Mouse (Mus musculus) forebrain, embryonic 11.5 days (tissue): ENCODE measurements at regions not wholly inside any gene's neighbourhood (a gene's known extent, or its start where the extent isn't known, plus 50 kb on each side); places are given as distances from the start of the nearest gene placed in this dataset.

Source experiments
- ATAC-seq: fragments of 200-750 bp; cut with Nextera tagmentation; replicated peaks from 2 replicates; pipeline ENCODE4 v1.8.0; 2017; ENCODE audit warnings: moderate TSS enrichment; ENCODE audit not compliant: low FRiP score
- DNase-seq: peaks from one replicate; pipeline ENCODE4 v3.0.0-alpha.2; 2017; ENCODE audit warnings: low spot score
- H3K27ac ChIP-seq: fragments of 300-500 bp; sonication (generic); 2 replicates; pipeline ENCODE4 v1.5.1; 2014; ENCODE audit warnings: low read depth, low read length
- H3K27me3 ChIP-seq: fragments of 300-500 bp; sonication (generic); 2 replicates; pipeline ENCODE4 v1.6.1; 2014; ENCODE audit warnings: mild to moderate bottlenecking, low read length, mixed read lengths; ENCODE audit not compliant: control insufficient read depth, insufficient read depth
- H3K36me3 ChIP-seq: fragments of 300-500 bp; sonication (generic); 2 replicates; pipeline ENCODE4 v1.6.1; 2014; ENCODE audit warnings: mild to moderate bottlenecking, low read length, moderate library complexity, mixed read lengths; ENCODE audit not compliant: control insufficient read depth, insufficient read depth
- H3K4me1 ChIP-seq: fragments of 300-500 bp; sonication (generic); replicated peaks from 2 replicates; pipeline ENCODE4 v1.6.1; 2014; ENCODE audit warnings: low read length, mixed read lengths; ENCODE audit not compliant: control insufficient read depth, insufficient read depth
- H3K4me2 ChIP-seq: fragments of 300-500 bp; sonication (generic); 2 replicates; pipeline ENCODE4 v1.6.1; 2014; ENCODE audit warnings: low read depth, mild to moderate bottlenecking, low read length, moderate library complexity, mixed read lengths; ENCODE audit not compliant: severe bottlenecking
- H3K4me3 ChIP-seq: fragments of 300-500 bp; sonication (generic); 2 replicates; pipeline ENCODE4 v1.5.1; 2014; ENCODE audit warnings: low read depth, low read length
- H3K9ac ChIP-seq: fragments of 300-500 bp; sonication (generic); 2 replicates; pipeline ENCODE4 v1.6.1; 2014; ENCODE audit warnings: low read length
- H3K9me3 ChIP-seq: fragments of 300-500 bp; sonication (generic); 2 replicates; pipeline ENCODE4 v1.6.1; 2016; ENCODE audit warnings: low read length, mixed read lengths; ENCODE audit not compliant: control insufficient read depth
- WGBS: fragments of 180-500 bp; shearing (Covaris S2); extraction: QIAGEN DNeasy Blood & Tissue Kit; methylation state at CpG from one replicate; pipeline ENCODE4 v1.1.7; 2014; 5-methylcytosine and 5-hydroxymethylcytosine counted together

GRCm38 (mm10) chr11:10193738-10194137 is 920.3 kb upstream of the Vwc2 start:
- Histone ChIP-seq H3K9ac (no peak overlapping the region), H3K4me1 (no peaks in the 10 kb centered on the region), H3K4me3 (no peak overlapping the region), H3K27ac (no peak overlapping the region), H3K36me3 (no peaks in the 10 kb centered on the region), H3K9me3 (no peaks in the 10 kb centered on the region), H3K27me3 (no peaks in the 10 kb centered on the region), H3K4me2 (no peak overlapping the region)
- DNase-seq (no peak), ATAC-seq (no peak; the same call in 1 of the 2 replicates)
- WGBS = 40% methylated on average over 3 of the region's 3 CpGs

GRCm38 (mm10) chr11:10194774-10195173 is 919.2 kb upstream of the Vwc2 start:
- H3K36me3 ChIP-seq = no peaks in the 10 kb centered on the region
- WGBS = 79% methylated on average over 2 of the region's 2 CpGs
- no peaks in the 10 kb centered on the region for H3K27me3 ChIP-seq
- no peaks in the 10 kb centered on the region for H3K4me1 ChIP-seq
- no peak overlapping the region for H3K27ac ChIP-seq
- H3K9ac ChIP-seq = no peak overlapping the region
- no peak overlapping the region for H3K4me3 ChIP-seq
- DNase-seq = no peak
- no peak overlapping the region for H3K4me2 ChIP-seq
- no peaks in the 10 kb centered on the region for H3K9me3 ChIP-seq
- no peak for ATAC-seq

- H3K27ac ChIP-seq = no peak overlapping the region
- 78% methylated on average over 7 of the region's 7 CpGs for WGBS
- no peak for ATAC-seq
Measured at GRCm38 (mm10) chr11:10201021-10201420, 913.0 kb upstream of the Vwc2 start.

GRCm38 (mm10) chr11:10205257-10205656 is 908.8 kb upstream of the Vwc2 start:
- ATAC-seq (no peak), DNase-seq (no peak)
- Histone ChIP-seq H3K4me2 (no peak overlapping the region), H3K9ac (no peak overlapping the region), H3K27ac (no peak overlapping the region), H3K4me1 (no peaks in the 10 kb centered on the region), H3K27me3 (no peaks in the 10 kb centered on the region), H3K4me3 (no peak overlapping the region), H3K36me3 (no peaks in the 10 kb centered on the region), H3K9me3 (no peaks in the 10 kb centered on the region)
- WGBS = 73% methylated on average over 3 of the region's 3 CpGs

More at GRCm38 (mm10) chr11:10201021-10201420, 913.0 kb upstream of the Vwc2 start:
- no peaks in the 10 kb centered on the region for H3K36me3 ChIP-seq
- no peak overlapping the region for H3K4me3 ChIP-seq
- DNase-seq = no peak
- no peaks in the 10 kb centered on the region for H3K27me3 ChIP-seq
- H3K4me1 ChIP-seq = no peaks in the 10 kb centered on the region
- H3K9ac ChIP-seq = no peak overlapping the region
- H3K9me3 ChIP-seq = no peaks in the 10 kb centered on the region
- H3K4me2 ChIP-seq = no peak overlapping the region
